Mouse (Mus musculus): Measurements from ENCODE around the gene Srgap1.

DNA sequence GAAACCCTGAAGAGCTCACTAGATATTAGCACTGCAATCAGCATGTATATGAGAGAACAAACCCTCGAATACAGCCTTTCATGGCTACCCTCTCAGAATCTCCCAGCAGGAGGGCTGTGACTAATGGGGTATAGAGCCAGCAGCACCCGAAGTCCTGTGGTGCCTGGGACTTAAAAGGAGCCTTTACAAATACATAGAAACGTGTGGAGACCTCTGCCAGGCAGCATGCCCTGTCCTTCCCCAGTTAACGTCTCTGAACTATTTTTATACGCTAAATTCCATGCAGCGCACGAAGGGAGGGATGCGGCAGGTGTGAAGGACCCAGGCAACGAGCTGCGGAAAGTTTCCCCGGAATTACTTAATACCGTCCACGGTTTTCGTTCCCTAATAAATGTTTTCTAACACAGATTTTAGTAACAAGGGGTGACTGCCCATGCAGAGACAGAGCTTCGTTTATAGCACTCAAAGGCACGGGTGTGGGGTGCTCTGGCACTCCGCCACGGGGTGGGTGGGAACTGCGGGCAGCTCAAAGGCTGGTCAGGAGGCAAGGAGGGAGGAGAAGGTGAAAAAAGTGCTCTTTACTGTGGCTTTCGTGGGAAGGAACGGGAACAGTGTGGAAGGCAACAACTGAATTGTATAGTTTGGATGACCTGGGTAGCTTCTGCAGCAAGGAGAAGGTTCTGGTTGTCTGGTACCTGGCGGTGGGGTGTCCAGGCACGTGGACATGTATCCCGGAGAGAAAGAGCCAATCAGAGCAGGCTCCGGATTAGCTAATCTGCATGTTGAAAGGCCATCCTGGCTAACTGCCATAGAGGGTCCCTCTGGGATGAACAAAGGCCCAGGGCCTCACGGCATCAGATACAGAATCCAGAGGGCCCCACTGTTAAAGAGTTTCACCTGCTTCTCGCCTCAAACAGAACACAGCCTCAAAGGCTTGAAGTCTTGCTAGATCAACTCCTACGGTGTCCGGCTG lies 216.5 kb downstream of the Srgap1 start:
- TF ChIP-seq POLR2A (IDR thresholded peaks at IDR 0.05; ENCODE audit: insufficient read depth, low read depth, low read length) = no peak
- no peak for TF ChIP-seq CTCF (IDR thresholded peaks at IDR 0.05; ENCODE audit: insufficient read depth, low read depth, low read length)

All from olfactory bulb, adult 2 months (tissue).